Mouse (Mus musculus) lung, adult 2 months (tissue): Measurements from ENCODE around the gene Tgfbr3.

Source experiments
- CTCF ChIP-seq: fragments of 200-500 bp; IDR thresholded peaks from 2 replicates; pipeline ENCODE4 v1.5.1; 2011; ENCODE audit warnings: mild to moderate bottlenecking, low read length, control low read depth; ENCODE audit not compliant: insufficient read depth
- POLR2A ChIP-seq: fragments of 200-500 bp; IDR thresholded peaks from 2 replicates; pipeline ENCODE4 v1.6.1; 2011; ENCODE audit warnings: low read depth, mild to moderate bottlenecking, control low read depth, low read length, borderline replicate concordance; ENCODE audit errors: extremely low read depth

DNA sequence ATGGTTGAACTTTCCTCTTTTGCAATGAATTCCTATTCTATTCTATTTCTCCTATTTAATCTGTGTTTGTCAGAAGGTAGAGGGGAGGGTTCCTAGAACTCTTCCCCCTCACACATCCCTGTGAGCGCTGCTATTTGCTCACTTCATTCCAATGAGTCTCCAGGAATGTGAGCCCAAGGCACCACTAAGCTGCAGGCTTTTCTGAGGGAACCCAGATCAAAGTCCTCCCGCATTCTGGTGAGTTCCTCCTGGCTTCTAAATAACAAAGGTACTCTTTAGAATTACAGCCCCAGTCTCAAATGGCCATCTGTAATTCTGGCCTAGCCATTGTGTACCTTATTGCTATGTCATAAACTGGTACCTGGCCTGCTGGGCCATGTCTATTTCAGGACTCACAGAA is 72.3 kb downstream of the Tgfbr3 start:
- TF ChIP-seq CTCF, result no peak
- no peak for TF ChIP-seq POLR2A
